Mouse (Mus musculus) olfactory bulb, adult 2 months (tissue): ENCODE measurements around the gene Hoxa6.

Experiments used
- CTCF ChIP-seq: fragments of 200-500 bp; IDR thresholded peaks from 2 replicates; pipeline ENCODE4 v1.5.1; 2012; ENCODE audit warnings: low read depth, mild to moderate bottlenecking, low read length, moderate library complexity; ENCODE audit not compliant: insufficient read depth
- POLR2A ChIP-seq: fragments of 200-500 bp; IDR thresholded peaks from 2 replicates; pipeline ENCODE4 v1.6.1; 2012; ENCODE audit warnings: mild to moderate bottlenecking, low read depth, low read length, moderate library complexity; ENCODE audit not compliant: insufficient read depth

- TF ChIP-seq POLR2A (no peak), CTCF (no peak)
These were observed 40.3 kb upstream of the Hoxa6 start for GRCm38 (mm10) chr6:52248638-52249414.
